Mouse (Mus musculus): ENCODE measurements around the gene Serpina3k.

- TF ChIP-seq CTCF (IDR thresholded peaks at IDR 0.05; ENCODE audit: borderline replicate concordance, control insufficient read depth, extremely low read depth, insufficient read depth, low read length, poor library complexity), result no peak
- TF ChIP-seq POLR2A (IDR thresholded peaks at IDR 0.05; ENCODE audit: control insufficient read depth, extremely low read depth, insufficient read depth, low read length, poor library complexity), result no peak
Observed at GRCm38 (mm10) chr12:104345181-104345580, 6.9 kb downstream of the Serpina3k start.
